Mouse (Mus musculus): ENCODE measurements at regions not wholly inside any gene's neighbourhood (a gene's known extent, or its start where the extent isn't known, plus 50 kb on each side); places are given as distances from the start of the nearest gene placed in this dataset.
"Not testable (repeated sequence)": the region's sequence is repeated elsewhere in the genome, so short reads cannot be mapped to it uniquely, and the experiment has no call there.

GRCm38 (mm10) chr7:111843715-111844114 lies 63.9 kb upstream of the Galnt18 start:
- no peak for DNase-seq (ENCODE audit: low spot score)

- no peak for DNase-seq (ENCODE audit: low spot score)
Measured at GRCm38 (mm10) chr7:111840826-111841225, 61.0 kb upstream of the Galnt18 start.

GRCm38 (mm10) chr7:111838162-111838561 lies 58.4 kb upstream of the Galnt18 start:
- DNase-seq (ENCODE audit: low spot score), result no peak

- not testable (repeated sequence) for DNase-seq (ENCODE audit: low spot score)
Measured at GRCm38 (mm10) chr7:111834356-111834755, 54.6 kb upstream of the Galnt18 start.

GRCm38 (mm10) chr7:111829931-111830330 lies 50.2 kb upstream of the Galnt18 start:
- no peak for DNase-seq (ENCODE audit: low spot score)

Measured in urinary bladder, postnatal 10 days (tissue).